Mouse (Mus musculus) cerebellum, postnatal 14 days (tissue): Measurements from ENCODE around the gene Bet1l.
"Not testable (repeated sequence)": the region's sequence is repeated elsewhere in the genome, so short reads cannot be mapped to it uniquely, and the experiment has no call there.

Experiments used
- DNase-seq, 2 experiments: peaks; one replicate each; pipeline ENCODE4 v3.0.0; 2021; ENCODE audit warnings: mixed read lengths in 2 of 2

Bet1l gene

DNA sequence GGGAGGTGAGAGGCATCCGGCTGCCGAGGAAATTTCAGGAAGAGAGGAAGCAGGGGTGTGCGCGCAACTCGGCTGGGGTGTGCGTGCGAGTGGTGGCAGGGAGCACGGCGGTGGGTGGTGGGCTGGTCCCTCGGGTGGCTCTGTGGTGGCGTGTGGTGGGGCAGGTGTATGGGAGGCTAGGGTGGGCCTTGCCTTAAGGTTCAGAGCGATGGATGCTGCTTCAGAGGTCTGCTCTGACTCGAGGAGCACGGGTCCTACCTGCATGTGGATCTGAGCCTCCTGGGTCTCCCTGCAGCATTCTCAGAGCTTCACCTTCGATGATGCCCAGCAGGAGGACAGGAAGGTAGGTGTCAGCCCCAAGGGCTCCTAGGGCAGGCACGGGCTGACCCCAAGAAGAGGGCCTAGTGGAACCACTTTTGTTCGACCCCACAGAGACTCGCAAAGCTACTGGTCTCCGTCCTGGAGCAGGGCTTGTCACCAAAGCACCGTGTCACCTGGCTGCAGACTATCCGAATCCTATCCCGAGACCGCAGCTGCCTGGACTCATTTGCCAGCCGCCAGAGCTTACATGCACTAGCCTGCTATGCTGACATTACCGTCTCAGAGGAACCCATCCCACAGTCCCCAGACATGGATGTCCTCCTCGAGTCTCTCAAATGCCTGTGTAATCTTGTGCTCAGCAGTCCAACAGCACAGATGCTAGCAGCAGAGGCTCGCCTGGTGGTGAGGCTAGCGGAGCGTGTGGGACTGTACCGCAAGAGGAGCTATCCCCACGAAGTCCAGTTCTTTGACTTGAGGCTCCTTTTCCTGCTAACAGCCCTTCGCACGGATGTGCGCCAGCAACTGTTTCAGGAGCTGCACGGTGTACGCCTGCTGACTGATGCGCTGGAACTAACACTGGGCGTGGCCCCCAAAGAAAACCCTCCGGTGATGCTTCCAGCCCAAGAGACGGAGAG is at the start of gene Bet1l:
Gene Bet1l (minus strand): TSS at position 28 of the 956 bp plus-strand sequence.
- DNase-seq: peak; percentile 36 to 40

DNA sequence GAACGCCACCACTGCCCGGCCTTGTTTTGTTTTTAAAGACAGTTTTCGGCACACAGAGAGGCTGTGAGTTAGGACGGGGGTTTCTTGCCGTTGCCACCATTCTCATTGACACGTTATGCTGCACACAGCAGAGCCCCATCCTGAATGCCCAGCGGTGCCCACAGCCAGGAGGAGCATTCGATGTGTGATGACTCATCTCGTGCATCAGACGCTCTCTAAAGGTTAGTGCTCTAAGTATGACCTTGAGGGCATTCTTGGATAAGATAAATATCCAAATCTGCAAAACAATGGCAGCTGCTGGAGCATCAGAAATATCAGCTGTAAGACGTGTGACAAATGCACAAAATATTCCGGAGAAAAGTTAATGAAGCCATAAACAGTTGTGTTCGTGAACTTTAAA is 49.8 kb upstream of the Bet1l start:
- DNase-seq: no peak

DNA sequence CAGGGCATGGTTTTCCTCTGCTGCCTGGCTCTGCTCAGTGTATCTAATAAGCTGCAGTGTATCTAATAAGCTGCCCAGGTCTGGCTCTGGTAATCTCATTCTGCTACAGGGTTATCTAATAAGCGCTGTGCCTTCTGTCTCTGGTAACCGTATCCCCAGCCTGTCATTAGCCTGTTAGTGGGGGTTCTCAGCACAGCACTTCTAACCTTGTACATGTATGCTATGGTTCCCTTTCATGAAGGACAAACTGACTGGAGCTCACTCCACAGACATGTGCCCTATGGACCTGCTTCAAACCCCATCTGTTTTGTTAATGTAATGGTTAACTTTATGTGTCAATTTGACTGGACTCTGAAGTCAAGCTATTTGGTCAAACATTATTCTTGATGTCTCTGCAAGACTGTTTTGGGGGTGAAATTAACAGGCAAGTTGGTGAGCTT is 48.3 kb upstream of the Bet1l start:
- DNase-seq: no peak

DNA sequence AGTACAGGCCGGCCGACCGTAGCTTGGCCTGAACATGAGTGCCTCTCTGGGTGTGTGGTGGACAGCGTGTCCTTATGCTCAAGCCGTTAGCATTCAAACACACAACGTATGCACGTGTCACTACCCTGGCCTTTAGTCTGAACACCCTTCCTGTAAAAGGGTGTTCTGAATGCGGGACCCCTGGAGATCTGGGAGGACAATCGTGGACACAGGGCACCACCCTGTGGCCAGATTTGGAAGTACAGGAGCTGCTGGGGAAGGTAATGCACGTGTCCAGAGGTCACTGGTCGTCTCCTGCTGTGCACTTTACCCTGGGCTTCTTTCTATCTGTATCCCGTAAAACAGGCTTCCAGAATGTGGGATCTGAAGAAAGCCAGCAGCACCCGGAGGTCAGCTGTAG is 45.8 kb upstream of the Bet1l start:
- DNase-seq: peak; percentile 92 to 95

DNA sequence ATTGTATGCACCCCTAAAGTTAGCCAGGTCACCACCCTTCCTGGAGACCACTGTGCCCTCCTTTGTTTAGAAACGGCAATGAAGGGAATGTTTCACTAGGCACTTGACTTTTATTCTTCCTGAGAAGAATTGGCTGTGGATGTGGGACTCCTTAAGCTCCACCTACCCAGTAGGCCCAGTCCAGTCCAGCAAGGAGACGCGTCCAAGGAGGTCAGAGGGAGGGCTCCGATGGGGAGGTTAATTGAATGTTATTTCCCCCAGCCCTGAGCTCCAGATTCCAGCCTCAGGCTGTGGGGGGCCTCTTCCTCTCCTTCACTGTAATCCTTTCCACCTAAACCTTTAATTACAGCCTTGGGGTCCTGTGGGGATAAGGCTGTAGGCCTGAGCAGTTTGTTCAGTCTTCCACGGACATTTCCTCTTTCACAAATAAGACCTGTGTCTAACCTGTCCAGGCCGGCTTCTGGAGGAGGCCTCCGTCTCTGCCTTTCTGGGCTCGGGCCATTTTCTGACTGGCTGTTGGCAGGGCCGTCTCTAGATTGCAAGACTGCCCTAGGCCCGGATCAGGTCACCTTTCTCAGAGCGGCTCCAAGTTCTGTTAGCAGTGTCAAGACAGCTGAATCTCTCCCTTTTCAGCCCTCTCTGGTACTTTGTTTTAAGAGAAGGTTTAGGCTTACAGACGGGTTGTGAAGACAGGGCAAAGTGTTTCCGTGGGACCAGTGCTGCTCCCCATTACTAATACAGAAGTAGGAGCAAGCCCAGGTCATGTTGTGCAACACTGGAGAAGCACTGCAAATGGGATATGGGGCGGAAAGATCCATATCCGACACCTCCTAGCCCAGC is 44.9 kb upstream of the Bet1l start:
- no peak for DNase-seq

DNA sequence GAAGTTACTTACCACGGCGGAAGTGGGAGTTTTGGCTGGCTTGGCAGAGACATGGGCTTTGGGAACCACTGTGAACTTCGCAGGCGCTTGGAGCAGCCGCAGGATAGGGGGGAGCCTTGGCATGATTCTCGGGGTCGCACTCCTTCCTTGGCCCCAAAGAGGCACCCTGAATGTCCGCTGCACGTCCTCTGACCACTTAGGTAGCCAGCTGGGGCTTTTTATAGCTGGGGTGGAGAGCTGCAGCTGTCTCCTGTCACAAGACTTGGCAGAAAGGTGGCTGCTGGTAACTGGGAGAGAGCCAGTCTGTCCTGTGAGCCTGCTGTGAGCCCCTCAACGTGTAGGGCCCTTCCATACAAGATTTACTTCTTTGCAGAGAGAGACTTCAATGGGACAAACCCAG is 42.8 kb upstream of the Bet1l start, which contains the start of gene Cox8b:
Gene Cox8b (minus strand): TSS at position 227 of the 400 bp plus-strand sequence.
- peak in 1 of 2 experiments; percentile 15 for DNase-seq

DNA sequence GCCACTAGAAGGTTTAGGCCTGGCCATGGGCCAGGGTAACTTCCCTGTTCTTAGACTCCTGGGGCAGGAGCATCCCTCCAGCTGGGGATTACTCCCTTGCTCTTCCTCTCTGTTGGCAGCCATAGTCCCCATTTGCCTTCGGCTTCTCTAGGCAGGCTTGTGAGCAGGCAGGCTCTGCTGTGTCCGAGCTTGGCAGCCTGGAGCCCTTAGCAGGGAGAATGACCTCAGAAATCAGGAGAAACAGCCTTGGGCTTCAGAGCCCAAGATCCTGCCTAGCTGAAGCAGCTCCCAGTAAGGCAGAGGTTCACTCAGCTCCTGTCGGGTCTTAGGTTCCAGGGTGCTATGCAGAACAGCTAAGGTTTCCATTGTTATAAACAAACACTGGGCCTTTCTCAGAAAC is 41.7 kb upstream of the Bet1l start:
- peak in 1 of 2 experiments; percentile 15 for DNase-seq

DNA sequence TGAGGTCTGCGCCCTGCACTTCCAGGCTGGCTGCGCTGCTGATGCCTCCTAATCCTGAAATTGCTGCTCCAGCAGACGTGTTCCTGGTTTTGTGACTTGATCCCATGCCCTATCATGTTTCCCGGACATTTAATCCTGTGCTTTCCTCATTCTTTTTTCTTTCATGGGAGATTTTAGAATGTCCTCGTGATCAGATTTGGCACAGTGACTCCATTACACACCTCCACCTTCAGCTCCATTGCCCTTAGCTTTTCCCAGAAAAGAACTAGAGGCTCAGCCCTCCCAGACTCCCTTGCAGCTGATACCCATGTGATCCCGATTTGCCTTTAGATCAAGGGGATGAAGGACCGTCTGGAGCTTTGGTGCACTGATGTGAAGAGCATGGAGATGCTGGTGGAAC is 40.5 kb upstream of the Bet1l start:
- DNase-seq: no peak

DNA sequence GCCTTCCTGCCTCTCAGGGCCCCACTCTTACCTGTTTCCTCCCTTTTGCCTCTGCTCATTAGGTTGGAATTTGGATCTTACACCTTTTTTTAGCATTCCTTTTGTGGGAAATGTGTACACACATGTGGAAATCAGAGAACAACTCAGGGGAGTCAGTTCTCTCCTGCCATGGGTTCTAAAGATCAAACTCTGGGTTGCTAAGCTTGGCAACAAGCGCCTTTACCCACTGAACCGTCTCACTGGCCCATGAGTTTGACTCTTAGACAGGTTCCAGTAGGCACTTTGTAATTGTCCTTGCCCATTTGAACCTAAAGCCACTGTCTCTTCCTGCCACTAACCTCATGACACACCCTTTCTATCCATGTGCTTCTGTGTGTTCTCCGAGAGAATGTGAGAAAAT is 37.2 kb upstream of the Bet1l start:
- no peak for DNase-seq

DNA sequence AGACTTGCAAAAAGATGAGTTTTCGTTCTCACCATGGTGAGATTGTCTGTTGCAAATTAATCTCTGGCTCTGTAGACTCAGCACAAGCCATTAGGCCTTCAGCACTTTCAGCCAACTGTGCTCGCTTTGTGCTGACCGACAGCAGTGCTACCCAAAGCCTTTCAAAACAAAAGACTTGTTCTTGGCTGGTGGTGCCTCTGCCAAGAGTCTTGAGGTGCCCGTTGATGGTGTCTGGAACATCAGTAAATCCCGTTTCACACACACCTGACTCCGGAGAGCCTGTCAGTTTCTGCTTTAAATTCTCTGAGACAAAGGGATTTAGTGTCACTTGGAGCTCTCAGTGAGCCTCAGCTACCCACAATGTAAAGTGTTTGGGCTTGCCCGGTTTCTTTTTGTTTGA is 36.7 kb upstream of the Bet1l start:
- no peak for DNase-seq

DNA sequence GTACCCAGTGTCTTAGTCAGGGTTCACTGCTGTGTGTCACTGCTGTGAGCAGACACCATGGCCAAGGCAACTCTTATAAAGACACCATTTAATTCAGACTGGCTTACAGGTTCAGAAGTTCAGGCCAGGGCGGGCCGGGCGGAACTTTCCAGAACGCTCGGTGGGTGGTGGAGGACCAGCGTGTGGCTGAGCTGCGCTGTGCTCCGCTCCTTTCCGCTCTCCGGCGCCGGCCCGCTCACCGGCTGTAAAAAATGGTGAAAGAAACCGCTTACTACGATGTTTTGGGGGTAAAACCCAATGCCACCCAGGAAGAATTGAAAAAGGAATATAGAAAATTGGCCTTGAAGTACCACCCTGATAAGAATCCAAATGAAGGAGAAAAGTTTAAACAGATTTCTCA is 33.3 kb upstream of the Bet1l start:
- DNase-seq: not testable (repeated sequence)

DNA sequence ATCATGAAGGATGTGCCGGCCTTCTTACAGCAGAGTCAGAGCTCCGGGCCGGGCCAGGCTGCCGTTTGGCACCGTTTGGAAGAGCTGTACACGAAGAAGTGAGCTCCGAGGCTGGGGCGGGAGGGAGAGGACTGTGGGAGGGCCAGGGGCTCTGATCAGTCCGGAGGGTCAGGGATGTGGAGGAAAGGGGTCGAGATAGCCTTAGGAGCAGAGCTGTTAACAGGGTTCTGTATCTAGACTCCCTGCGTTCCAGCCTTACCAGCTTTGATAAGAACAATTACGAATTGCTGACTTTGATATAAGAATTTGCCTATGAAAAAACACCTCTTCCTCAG is 25.1 kb upstream of the Bet1l start:
- no peak for DNase-seq

DNA sequence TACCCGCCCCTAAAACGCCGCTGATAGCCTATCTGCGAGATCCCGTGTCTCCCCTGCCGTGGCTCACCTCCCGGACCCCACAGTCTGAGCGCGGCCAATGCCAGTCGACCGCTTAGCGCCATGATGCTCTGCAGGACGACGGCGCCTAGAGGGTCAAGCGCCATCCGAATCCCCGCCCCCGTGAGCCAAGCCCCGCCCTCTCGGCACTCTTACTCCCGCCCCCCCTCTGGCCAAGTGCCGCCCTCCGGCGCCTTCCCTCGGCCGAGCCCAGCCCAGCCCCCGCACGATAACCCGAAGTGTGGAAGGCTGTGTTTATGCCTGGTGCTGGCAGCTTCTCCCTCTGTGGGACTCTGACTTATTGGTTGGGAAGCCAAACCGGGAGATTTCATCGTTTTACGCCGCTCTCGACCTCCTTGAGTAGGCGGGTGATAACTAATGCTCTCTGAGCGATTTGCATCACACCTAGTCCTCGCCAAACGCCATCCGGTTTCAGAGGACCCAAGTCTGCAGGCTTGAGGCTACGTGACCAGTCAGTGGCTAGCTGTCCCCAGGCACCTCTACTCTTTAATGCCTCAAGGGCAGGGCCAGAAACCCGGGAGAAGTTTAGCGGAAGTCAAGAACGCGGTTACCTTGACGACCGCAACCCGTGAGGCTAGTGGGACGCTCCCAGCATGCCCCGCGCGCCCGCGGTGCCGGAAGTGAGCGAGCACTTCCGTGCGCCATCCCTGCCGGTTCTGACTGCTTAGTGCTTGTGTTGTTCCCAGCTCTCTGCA is 24.5 kb upstream of the Bet1l start, which contains the start of the genes Psmd13 and Sirt3:
Gene Psmd13 (plus strand): TSS at position 273 of the 773 bp plus-strand sequence.
Gene Sirt3 (minus strand): TSS at position 614 of the 773 bp plus-strand sequence.
- peak; percentile 96 to 97 for DNase-seq

DNA sequence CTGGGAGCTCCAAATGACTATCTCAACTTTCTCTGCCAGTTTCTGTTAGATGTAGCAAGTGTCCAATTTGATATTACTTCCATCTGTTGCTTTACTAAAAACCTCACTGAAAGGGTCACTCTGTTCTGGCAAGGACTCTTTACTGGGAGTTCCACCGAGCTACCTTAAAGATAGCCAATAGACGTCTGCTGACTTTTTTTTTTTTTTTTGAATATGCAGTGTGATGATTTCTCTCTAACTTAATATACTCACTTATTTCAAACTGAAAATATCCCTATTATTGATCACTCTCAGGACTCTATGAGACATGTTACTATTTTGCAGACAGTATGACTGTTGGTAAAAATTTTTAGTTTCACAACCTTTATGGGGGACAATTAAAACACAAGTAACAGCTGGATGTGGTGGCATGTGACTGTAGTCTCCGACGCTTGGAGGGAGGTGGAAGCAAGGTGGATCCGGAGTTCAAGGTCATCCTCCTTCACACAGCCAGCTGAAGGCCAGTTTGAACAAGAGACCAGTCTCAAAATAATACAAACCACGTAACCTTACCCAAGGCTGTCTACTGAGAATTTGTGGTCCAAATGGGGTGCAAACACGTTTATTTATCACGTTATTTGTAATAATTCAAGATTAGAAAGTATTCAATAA is 23.6 kb upstream of the Bet1l start:
- no peak for DNase-seq

DNA sequence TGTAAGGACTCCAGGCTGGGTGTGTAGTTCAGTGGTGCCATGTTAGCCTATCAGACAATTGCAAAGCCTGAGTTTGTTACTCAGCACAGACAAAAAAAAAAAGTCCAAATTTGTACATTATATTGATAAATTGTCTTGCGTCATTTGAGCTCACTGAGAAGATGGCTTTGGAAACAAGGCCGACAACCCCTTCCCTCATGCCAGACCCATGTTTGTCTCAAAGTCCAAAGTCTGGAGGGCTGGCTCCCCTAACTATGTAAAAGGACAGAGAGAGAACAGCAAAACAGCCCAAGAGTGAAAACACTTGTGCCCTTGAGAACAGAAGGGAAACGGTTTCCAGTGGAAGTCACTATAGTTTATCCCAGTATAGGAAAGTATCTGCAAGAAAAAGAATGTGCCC is 23.0 kb upstream of the Bet1l start:
- no peak for DNase-seq

DNA sequence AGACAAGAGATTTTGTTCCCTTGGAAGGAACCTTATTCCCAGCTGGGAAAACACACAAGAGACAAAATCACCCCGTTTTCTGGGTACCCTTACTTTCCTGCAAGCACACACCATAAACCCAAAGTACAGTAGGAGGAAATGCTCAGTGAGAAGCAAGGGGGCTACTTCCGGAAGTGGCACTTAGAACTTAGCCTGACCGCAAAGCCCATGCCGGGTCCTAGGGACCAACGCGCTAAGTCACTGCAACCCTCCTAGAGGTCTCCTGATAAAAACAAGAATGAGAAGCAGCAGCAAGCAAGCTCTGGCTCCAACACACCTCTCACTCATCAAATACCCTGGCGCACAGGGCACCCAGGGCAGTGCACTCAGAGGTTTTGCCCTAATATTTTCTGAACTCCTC is 22.0 kb upstream of the Bet1l start:
- DNase-seq: no peak

DNA sequence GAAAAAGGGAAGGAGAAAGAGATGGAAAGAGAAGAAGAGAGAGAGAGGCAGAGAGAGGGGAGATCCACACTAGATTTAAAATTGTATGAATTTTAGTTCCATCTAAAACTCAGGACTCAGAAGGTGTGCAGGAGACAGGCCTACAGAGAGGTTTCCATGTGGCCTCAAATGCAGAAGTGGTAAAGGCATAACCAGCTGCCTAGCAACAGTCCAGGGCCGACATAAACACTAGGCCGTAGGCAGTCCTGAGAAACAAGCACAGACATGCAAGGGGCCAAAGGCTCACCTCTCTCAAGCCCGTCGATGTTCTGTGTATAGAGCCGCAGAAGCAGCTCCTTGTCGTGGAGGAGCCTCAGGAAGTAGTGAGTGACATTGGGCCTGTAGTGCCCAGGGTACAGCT is 20.0 kb upstream of the Bet1l start:
- DNase-seq: no peak

DNA sequence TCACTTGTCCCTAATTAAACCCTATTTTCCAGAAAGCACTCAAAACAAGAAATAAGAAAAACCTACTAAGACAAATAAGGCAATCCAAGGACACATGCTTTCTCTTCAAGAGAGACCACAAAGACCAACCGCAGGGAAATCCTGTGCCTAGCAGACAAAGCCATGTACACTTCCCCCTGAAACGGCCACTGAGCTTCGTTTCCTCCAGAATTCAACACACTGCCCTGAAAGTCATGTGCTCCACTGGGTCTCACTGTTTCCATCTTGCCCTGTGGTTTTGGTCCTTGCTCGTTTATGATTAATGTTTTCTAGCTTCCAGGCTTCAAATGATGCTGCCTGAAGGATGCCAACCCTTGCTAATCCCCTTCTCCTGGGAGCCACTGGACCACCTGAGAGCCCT is 16.8 kb upstream of the Bet1l start:
- no peak for DNase-seq

DNA sequence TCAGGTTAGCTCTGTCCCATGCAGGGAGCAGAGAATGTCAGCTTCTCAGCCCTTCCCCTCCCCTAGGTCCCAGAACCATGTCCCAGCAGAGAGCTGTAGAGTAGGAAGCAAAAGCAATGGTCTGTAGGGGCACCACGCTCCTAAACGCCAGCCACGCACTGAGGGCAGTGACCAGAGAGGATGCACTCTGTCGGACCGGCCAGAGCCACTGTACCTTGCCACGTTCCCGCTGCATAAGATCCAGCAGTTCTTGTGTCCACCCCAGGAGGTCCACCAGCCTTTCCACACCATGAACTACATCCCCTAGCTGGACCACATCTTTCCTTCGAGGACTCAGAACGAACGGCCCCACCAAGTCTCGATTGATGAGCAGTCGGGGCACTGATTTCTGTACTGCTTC is 7.4 kb upstream of the Bet1l start:
- no peak for DNase-seq

DNA sequence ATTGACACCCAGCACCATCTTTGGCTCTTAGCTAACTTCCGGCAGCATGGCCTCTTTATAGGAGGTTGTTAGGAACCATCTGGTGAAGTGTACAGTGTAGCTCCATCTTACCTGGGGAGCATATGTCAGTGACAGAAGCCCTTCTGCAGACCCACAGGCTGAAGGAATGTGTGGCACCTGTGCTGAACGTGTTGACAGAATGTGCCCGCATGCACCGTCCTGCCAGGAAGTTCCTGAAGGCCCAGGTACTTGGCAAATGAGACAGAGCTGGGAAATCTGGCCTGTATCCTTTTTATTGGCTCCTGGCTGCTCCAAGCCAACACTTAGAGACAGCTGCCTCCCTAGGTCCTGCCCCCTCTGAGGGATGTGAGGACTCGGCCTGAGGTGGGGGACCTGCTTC is 3.4 kb upstream of the Bet1l start:
- peak in 1 of 2 experiments; percentile 32 for DNase-seq

DNA sequence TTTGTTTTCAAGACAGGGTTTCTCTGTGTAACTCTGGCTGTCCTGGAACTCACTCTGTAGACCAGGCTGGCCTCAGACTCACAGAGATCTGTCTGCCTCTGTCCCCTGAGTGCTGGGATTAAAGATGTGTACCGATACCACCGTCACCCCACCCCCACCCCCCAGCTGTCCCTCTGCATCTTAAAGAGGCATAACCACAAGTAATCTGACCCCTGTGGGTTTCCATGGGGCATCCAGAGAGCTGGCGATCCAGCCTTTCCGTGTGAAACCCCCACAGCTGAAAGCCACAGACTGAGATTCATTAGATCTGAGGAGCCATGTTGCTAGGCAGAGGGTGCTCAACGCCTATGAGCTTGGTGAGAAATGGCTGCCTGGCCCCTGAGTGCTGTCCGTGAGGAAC is 2.6 kb upstream of the Bet1l start:
- no peak for DNase-seq

DNA sequence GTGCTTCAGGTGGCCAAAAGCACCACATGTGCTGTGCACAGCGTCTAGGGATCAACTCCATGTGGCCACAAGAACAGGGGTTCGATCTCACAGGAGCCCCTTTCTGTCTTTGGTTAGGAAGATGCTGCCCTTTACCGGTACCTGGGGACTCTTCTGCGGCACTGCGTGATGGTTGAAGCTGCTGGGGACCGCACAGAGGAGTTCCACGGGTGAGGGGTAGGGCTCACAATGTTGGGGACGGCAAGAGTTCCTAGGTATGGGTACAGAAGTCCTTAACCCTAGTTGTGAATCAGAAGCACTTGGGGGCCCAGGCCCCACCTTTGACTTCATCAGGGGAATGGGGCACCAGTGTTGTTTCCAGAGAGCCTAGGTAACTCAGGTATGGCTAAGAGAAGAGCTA is 1.4 kb upstream of the Bet1l start:
- DNase-seq: no peak
